8 mouse cellular contexts compared by ENCODE assay signal in genomic region chr5:30465861-30466260, GRCm38 (mm10). TPM values are rescaled to one million over a fixed set of nuclear protein-coding genes. Genes with fewer than 3 reads are reported as not detected.
DNase-seq lines count a peak whose midpoint lies in the region; ATAC-seq lines count a peak whose summit lies in the region.

TSS of gene 1700001C02Rik (plus strand) at chr5:30466047.

- 0 out of 2 replicates have a peak within 1 kb of the TSS, but pooled peaks have one; percentile 29 for H3K27ac ChIP-seq in hindbrain, embryonic 16.5 days (ENCODE audit: low read depth, low read length)

- H3K27me3 ChIP-seq in hindbrain, embryonic 16.5 days (replicated peaks; ENCODE audit: control insufficient read depth, insufficient read depth, low read length) = no peaks in the 10 kb centered on the region; the same call in 1 of the 2 replicates

- no peaks in the 10 kb centered on the region for H3K36me3 ChIP-seq in hindbrain, embryonic 16.5 days (ENCODE audit: control insufficient read depth, insufficient read depth, low read length)

- H3K9me3 ChIP-seq in hindbrain, embryonic 16.5 days (ENCODE audit: control insufficient read depth, low read length) = no peaks in the 10 kb centered on the region

- ATAC-seq in hindbrain, embryonic 16.5 days = peak; percentile 55; the same call in 1 of the 2 replicates

- H3K4me3 ChIP-seq in hindbrain, embryonic 16.5 days (ENCODE audit: low read length) = peak within 1 kb of the TSS; percentile 37

- DNase-seq in embryo, embryonic 11 days = peak; percentile 30
- DNase-seq in embryo, embryonic 9.5 days (ENCODE audit: extremely low spot score) = no peak
- DNase-seq in right cerebral cortex, postnatal 10 days (ENCODE audit: low spot score in 2 of 2) = peak; percentile 58 to 60
- DNase-seq in right cerebral cortex, postnatal 36 days (ENCODE audit: low spot score in 2 of 2) = no peak
- DNase-seq in retina, postnatal 1 day = peak; percentile 47
- DNase-seq in cerebellum, adult 11-12 months = no peak
- DNase-seq in thymus, postnatal 14 days = no peak

- H3K4me2 ChIP-seq in hindbrain, embryonic 16.5 days (ENCODE audit: low read length) = peak within 1 kb of the TSS; percentile 80

- 11% methylated on average over 21 of the region's 21 CpGs for WGBS in hindbrain, embryonic 16.5 days

- peak within 1 kb of the TSS; percentile 60 for H3K9ac ChIP-seq in hindbrain, embryonic 16.5 days (ENCODE audit: low read depth, low read length)

- peaks cover 29% of the 10 kb centered on the region for H3K4me1 ChIP-seq in hindbrain, embryonic 16.5 days (ENCODE audit: control insufficient read depth, insufficient read depth, low read depth, low read length)

RNA-seq across cellular contexts. Expression of gene 1700001C02Rik, which starts in this region (rescaled TPM):
- 1.8 and 1.9 TPM in 2 replicates for polyA plus RNA-seq in hindbrain, embryonic 16.5 days (2015; fragmentation: Nextera tagmentation; extraction: Ambion mirVana)

Comparison
In these comparisons a context has a peak if more than half of its experiments do, and no peak if none do; other contexts are left out.
1. DNase-seq: peak in embryo, embryonic 11 days (single experiment), right cerebral cortex, postnatal 10 days (2 of 2) and retina, postnatal 1 day (single experiment); none in embryo, embryonic 9.5 days (single experiment), right cerebral cortex, postnatal 36 days (0 of 2), cerebellum, adult 11-12 months (single experiment) and thymus, postnatal 14 days (single experiment).